Mouse (Mus musculus) skeletal muscle tissue, adult 2 months (tissue): ENCODE data around the gene Dnajc24.

Experiments
- DNase-seq: peaks from one replicate; pipeline ENCODE4 v3.0.0-alpha.2; 2012; ENCODE audit warnings: low read depth, low spot score

The Dnajc24 gene

DNA sequence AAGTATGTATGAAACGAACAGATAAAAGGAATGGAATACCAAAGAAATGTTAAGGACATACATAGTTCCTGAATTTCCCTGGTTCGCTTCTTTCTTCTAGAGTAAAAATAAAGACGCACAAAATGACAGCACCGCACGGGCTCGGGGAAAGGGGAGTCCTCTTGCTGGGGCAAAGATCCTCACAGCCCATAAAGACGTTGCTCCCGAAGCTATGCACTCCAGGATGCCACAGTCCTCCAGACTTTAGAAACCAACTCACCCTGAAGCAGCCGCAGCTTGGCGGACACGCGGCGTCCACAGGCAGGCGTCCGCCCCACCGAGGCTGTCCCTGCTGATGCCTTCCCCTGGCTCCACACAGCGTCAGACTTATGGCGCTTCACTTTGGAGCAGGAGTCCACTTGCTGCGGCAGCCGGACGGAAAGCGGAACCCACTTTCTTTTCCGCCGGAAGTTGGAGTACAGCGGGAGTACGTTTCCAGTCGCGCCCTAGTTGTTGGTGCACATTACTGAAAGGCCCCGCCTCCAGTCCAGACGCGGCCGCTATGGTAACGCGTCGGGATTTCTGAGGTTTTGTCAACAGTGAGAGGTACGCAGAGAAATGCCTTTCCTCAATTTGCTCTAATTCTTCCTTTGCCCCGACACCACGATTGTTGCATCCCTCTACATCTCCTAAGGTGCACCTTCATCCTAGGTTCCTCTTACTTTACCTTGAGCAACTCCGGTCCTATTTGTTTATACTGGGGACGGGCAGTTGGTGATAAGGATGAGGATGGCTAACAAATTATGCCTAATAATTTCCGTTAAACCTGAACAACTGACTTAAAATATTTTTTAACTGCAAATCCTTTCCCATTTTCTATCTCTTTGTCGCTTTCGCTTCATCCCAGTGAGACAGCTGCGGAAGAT is at the start of gene Dnajc24:
TSS of gene Dnajc24 (minus strand) at position 715 of the 905 bp plus-strand sequence.
- peak; percentile 72 for DNase-seq

DNA sequence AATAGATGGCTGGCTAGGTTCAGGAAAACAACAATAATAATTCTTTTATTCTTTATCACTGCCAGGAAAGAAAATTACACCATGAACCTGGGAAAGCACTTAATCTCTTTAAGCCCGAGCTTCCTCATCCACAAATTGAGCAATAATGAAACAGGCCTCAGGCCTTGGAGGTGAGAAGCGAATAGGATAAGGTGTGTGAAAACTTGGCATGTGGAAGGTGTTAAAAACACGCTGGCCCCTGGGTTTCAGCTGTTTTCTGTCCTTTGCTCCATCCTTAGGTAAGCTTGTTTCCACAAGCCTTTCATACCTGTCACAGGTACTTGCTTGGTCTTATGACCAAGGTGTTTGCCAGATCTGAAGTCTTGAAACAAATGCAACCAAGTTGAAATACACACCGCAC is 43.3 kb upstream of the Dnajc24 start:
- DNase-seq: no peak

DNA sequence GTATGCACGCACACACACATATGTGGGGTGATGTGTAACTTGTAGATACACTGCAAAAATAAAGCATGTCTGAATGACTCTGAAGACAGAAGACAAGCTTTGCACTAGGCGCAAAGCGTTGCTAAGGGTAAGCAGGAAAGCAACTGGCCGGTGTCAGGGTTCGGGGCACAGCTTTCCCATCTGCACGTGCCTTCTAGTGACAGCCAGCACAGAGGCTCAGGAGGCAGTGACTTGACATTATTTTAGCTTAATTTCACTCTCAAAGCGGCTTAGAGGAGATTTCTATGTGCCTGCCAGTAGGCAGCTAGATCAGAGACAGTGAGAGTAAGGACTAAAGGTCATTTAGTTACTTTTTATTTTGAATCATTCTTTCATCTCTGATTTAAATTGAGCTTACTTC is 39.1 kb upstream of the Dnajc24 start:
- DNase-seq: no peak

DNA sequence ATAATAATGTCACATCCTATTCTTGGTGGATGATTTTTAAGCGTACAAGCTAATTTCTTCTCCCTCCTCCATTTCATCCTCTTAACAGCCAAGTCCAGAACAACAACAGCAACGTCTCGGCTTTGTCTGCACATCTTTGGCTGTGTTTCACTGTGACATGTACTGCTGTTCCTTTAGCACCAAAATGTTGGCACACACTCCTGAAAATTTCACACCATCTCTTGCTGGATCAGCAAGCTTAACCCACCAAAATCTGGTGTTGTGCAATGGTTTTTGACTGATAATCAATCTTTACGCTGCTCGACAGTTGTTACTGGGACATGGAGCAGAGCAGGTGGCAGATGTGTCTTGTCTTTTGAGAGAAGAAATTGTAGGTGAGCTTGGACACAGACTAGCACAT is 38.6 kb upstream of the Dnajc24 start:
- no peak for DNase-seq

DNA sequence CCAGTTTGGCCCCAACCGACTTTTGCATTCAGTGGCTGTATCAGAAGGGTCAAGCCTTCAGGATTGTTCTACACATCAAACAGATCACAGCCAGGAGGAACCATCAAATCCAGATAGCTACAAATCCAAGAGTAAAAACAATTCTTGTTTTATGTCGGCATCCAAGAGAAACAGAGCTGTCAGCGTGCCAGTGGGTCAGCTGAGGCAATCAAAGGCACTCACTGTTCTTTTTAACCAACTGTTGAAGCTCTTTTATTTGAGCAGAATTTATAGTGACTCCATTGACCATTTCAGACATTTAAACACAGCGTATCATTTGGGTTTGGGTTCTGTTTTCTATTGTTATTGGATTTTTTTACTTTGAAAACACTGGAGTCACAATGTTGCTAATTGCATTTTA is 34.9 kb upstream of the Dnajc24 start:
- DNase-seq: no peak

DNA sequence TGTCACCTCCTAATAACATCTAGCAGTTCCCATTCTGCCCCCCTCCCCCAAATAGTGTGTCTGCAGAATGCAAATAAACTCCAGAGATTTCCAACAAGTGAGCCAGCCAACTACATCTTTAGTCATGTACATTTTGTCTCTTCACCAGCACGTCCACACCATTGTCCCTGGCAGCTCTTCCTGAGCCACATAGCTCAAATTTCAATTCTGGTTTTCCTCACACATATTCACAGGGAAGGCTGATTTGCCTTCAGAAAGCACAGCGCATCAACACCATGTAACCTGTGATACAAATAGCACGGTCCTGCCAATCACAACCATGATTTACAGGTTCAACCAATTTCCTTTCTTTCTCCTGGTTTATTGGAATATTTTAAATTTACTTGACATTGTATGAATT is 21.5 kb upstream of the Dnajc24 start:
- no peak for DNase-seq

DNA sequence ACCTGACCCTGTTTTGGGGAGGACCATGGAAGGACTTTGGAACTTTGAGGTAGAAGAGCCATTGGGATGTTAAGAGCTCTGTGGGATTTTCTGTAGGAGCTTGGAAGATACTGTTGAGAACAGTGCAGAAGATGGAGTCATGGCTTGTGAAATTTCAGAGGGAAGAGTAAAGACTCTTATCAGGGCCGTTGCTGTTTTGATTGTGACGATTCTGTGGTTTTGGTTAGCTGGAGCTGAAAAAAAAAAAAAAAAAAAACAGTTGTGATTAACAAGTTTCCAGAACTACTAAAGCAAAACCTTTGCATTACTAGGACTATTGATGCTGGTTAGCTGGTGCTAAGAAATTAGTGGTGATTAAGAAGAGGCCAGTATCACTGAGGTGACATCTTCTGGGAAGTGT is 5.1 kb upstream of the Dnajc24 start:
- no peak for DNase-seq

DNA sequence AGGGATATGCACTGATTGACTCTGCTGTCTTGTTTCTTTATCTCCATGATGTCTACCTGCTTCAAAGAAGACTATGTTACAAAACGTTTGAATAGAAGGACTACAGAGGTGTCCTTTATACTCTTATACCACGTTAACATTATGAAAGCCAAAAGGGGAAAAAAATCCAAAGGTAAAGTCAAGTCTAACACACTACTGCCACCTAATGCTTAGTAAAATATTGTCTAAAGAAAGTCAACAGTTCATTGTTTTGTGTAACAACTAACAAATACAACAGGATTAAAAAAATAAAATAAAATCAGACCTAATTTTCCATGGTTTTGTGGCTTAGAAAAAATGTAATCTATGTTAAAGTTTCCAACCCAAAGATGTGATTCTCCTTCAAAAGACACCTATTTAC is 15.3 kb downstream of the Dnajc24 start:
- no peak for DNase-seq

DNA sequence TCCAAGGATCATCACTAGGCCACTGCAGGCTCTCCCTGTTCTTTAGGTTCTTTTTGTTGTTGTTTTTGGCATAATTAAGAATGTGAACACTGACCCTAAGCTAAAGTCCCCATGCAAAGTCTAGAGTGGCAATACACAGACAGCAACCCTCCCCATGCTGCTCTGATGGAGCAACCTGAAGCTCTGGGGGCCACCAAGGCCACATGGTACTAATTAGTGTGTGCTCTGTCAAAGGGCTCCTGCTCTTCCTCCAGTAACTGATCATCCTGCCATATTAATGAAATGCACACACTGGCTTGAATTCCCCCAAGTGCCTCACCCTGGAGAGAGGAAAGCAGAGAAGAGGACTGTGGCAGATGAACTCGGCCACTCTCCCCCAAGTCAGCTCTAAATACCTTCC is 16.2 kb downstream of the Dnajc24 start:
- DNase-seq: no peak

DNA sequence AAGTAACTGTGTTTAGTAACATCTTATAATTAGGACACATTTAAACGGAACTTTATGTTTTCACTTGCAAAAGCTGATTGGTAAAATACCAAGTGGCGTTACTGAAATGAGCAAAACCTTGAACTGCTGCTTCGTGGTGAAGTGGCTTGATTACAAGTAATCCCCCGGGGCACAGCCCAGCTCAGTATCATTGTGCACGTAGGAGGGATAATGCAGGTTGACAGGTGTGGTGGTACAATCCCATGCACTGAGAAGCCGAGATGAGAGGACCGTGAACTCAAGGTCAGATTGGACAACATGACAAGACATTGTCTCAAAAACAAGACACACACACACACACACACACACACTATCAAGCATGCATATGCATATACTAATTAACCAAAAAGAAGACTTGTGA is 18.1 kb downstream of the Dnajc24 start:
- no peak for DNase-seq

DNA sequence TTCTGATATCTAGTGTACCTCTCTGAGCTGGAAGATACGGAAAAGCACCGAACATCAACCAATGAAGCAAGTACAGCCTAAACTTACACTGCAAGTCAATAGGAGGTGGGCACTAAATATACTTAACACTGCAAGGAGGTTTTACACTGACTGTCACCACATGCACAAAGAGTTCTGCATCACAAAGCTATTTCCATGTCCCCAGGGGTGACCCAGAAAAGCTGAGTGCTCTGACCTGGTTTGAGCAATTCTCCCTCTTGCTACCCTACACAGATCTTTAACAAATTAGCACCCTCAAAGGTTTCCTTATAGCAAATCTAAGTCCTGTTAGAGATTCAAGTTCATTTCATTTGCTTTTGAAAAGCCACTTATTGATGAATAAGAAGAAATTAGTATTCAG is 25.3 kb downstream of the Dnajc24 start:
- DNase-seq: no peak

DNA sequence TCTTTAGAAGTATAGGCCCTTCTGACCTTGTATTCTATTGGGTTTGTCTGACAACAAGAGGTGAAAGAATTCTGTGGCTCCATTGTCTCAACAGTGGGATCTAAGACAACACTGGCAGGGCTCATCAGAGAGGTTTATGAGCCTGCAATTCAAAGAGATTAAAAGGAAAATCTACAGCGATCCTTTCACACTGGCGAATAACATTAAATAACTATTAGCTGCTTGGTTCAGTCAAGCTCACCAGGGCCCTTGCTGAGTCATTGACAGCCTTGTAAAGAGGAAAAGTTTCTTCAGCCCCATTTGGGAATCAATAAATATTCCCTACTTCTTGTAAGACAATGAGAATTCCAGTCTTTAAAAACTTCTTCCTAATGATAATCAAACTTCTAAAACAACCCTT is 29.4 kb downstream of the Dnajc24 start:
- no peak for DNase-seq

DNA sequence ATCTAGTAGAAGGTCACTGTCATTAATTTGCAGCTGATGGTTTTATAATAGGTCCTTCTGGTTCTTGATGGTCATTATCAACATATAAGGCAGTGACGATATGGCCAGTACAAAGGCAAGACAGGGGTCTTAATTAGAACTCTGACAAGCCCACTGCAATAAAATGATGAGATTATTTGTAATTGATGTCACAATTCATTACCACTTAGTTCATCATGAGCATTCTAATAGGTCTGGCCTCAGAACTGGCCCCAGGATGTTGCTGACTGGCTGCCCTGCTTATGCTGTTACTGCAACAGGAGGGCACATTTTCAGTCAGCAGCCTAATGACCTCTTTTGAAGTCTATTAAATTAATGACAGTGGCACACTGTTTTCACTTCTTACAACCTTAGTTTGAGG is 39.9 kb downstream of the Dnajc24 start:
- no peak for DNase-seq

DNA sequence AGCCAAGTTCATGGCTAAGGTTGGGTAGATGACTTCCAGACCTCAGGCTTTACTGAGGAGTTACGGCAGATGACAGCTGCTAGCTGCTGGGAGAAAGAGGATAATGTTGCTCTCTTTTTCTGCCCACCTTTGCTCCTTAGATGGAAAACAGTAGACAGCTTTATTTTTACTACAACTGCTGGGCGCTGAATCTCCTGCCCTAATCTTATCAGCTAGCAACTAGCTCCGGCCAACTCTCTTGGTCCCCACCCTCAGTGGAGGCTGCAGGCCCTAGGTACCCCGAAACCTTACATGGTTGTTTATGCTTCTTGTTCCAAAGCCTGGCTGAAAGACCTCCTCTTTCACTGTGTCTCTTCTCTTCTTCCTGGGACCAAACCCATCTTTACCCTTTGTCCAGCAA is 49.5 kb downstream of the Dnajc24 start:
- no peak for DNase-seq

DNA sequence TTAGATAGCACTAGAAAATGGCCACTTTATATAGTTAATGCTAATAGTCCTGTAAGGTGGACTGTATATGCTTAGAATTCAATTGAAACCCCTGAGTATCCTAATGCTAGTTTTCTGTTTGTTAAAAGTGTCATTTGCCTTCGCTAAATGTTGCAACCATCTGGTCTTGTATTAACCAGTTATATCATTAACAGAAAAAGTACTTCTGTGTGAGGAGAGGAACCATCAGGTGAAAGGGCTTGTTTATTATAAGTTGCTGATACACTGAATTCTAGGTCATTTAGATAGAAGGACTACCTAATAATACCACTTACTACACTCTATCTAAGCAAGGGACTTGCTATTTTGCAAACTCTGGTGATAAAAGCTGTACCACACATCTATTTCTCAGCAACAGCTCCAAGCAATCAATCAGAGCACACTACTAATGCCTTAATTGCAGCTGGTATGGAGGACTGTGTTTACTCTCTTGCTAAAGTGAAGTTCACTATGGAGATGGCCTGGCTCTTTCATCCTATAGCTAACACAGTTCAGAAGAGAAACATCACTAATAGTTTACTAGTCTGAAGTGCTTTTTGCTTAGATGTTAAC is 51.9 kb downstream of the Dnajc24 start:
- DNase-seq: no peak

DNA sequence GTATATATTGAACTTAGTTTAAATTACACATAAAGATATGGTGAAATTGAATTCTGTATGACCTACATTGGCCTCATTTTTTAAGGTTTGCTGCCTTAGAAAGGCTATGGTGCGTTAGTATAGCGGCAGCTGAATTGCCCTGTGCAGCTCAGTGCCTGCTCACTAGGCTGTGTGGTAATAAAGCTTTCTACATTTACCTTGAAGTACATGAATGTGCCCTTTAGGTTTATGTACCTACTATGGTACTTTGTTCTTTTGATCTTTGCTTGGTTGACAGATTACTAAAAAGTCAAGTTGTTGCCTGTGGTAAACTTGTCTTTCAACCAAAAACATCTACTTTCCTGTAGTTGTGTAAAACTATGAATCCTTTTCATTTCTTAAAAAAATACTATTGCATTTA is 53.2 kb downstream of the Dnajc24 start:
- DNase-seq: no peak

DNA sequence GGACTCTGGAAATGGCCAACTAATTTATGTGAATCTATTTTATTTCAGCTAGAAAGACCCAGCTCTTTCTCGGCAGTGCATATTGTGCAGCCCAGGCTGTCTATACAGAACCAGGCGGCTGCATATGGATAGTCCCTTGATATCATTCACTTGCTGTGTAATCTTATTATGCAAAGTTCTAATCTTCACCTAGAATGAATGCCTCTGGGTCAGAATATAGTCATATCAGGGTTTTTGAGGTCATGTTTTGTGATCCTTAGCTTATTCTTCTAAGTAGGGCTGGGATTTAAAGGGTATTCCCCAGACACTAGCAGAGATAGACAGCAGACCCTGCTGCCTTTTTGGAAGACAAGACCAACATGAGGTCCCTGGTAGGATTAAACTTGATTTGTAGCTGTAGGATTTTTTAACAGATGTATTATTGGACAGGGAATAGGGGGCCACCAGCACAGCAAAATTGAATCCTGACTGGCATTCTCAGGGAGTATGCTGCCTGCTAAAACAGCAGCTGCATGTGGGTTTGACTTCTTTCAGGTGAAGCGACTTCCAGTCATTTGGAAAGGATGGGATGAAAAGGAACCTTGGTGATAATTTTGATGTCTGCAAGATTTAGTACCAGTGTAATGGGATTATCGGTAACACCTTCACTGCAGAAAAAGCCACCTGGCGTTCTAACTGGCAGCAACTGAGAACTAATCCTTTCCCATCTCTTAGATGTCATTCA is 85.6 kb downstream of the Dnajc24 start:
- no peak for DNase-seq
